Mouse (Mus musculus): ENCODE measurements at regions not wholly inside any gene's neighbourhood (a gene's known extent, or its start where the extent isn't known, plus 50 kb on each side); places are given as distances from the start of the nearest gene placed in this dataset.

- TF ChIP-seq CTCF (IDR thresholded peaks at IDR 0.05) (peak; percentile 95; the same call in 1 of the 2 replicates), EP300 (IDR thresholded peaks at IDR 0.05; ENCODE audit: insufficient read depth, low read depth, low read length) (peak; percentile 74), POLR2A (IDR thresholded peaks at IDR 0.05; ENCODE audit: insufficient read depth, low read depth, low read length) (no peak)
Measured at GRCm38 (mm10) chr1:88562361-88562760, 52.5 kb upstream of the Glrp1 start.

Measured in heart, adult 2 months (tissue).